In the genomic region with DNA sequence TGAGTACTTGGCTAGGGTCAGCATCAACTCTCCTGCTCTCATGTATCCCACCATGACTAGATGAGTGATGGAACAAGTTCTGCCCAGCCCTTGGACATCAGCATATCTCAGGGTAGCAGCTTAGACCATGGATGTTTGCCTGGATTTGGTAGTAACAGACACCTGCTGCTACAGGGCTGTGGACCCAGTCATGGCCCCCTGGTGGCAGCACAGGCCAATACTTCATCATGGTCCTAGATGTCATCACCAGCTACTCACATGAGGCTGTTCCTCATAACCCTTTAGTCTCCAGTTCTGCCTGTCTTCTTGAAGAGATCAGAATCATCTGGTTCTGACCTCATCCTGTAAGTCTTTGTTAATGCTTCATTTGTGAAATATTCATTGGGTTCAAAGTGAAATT, we compare ENCODE assay signal across 16 mouse cellular contexts.
DNase-seq lines count a peak whose midpoint lies in the region; ATAC-seq and TF ChIP-seq lines count a peak whose summit lies in the region.
"Had no signal": no experiment of that assay in that cellular context is flagged by ENCODE, and none has a peak within 500 bp of the region (broad histone marks: within the 10 kb centered on the region; RNA-seq: fewer than 3 reads in every experiment).

No protein-coding gene starts in this region.

- in situ Hi-C loops in ES-E14 (cut with MboI; ENCODE audit: low sequenced_read_pairs in 2 of 2, unreplicated experiment in 2 of 2) = no loop called here

- H3K4me1 ChIP-seq in megakaryocyte, embryonic 14.5 days = no peaks in the 10 kb centered on the region
- no peaks in the 10 kb centered on the region for H3K4me1 ChIP-seq in ES-E14 (ENCODE audit: control insufficient read depth in 2 of 2, insufficient read depth in 2 of 2, low read length in 2 of 2, poor library complexity in 1 of 2)
- H3K4me1 ChIP-seq: forebrain, embryonic 12.5 days; hindbrain, embryonic 12.5 days had no signal

- H3K9ac ChIP-seq in ES-E14 (ENCODE audit: insufficient read depth, low read depth, low read length, poor library complexity, severe bottlenecking) = no peak overlapping the region
- H3K9ac ChIP-seq: forebrain, embryonic 12.5 days; hindbrain, embryonic 12.5 days; lung, embryonic 14.5 days had no signal

- ATAC-seq in megakaryocyte, adult 5-6 weeks (ENCODE audit: poor library complexity, severe bottlenecking) = no peak
- ATAC-seq: inflammation-experienced regulatory T-cells, adult 6 months had no signal

- no peaks in the 10 kb centered on the region for H3K27me3 ChIP-seq in megakaryocyte, embryonic 14.5 days (replicated peaks)
- H3K27me3 ChIP-seq: forebrain, embryonic 12.5 days; hindbrain, embryonic 12.5 days had no signal

- no peak overlapping the region for H3K27ac ChIP-seq in ES-E14 (ENCODE audit: insufficient read depth, low read depth, low read length, poor library complexity, severe bottlenecking)
- H3K27ac ChIP-seq: forebrain, embryonic 12.5 days; heart, adult 2 months; hindbrain, embryonic 12.5 days had no signal

- H3K4me3 ChIP-seq in megakaryocyte, embryonic 14.5 days (replicated peaks) = peak overlapping the region; percentile 21
- no peak overlapping the region for H3K4me3 ChIP-seq in ES-E14 (ENCODE audit: insufficient read depth in 1 of 2, low read depth in 1 of 2, low read length in 2 of 2, poor library complexity in 1 of 2, severe bottlenecking in 1 of 2)
- H3K4me3 ChIP-seq: forebrain, embryonic 12.5 days; heart, adult 2 months; hindbrain, embryonic 12.5 days had no signal

- DNase-seq in kidney, adult 9 months = peak; percentile 1
- DNase-seq in kidney, postnatal 14 days = no peak
- peak; percentile 0 for DNase-seq in ES-E14 (ENCODE audit: low read depth, low spot score)
- peak; percentile 57 for DNase-seq in spleen, postnatal 36 days (ENCODE audit: low spot score in 2 of 2)
- DNase-seq in cerebellum, adult 9-10 months = no peak
- DNase-seq in layer of hippocampus, adult 9-11 months = no peak
- DNase-seq: gastrocnemius, postnatal 14 days; heart, adult 2 months; lung, embryonic 14.5 days; right cerebral cortex, postnatal 25 days; thymus, postnatal 25 days had no signal

- no peaks in the 10 kb centered on the region for H3K36me3 ChIP-seq in megakaryocyte, embryonic 14.5 days (replicated peaks; ENCODE audit: low read length)
- H3K36me3 ChIP-seq in ES-E14 (ENCODE audit: control insufficient read depth, insufficient read depth, low read length, poor library complexity, severe bottlenecking) = no peaks in the 10 kb centered on the region
- H3K36me3 ChIP-seq: forebrain, embryonic 12.5 days; hindbrain, embryonic 12.5 days had no signal

- H3K9me3 ChIP-seq in megakaryocyte, embryonic 14.5 days = peaks cover 6% of the 10 kb centered on the region; the same call in 1 of the 2 replicates
- no peaks in the 10 kb centered on the region for H3K9me3 ChIP-seq in ES-E14 (ENCODE audit: control insufficient read depth, insufficient read depth, low read depth, low read length)
- H3K9me3 ChIP-seq: forebrain, embryonic 12.5 days; hindbrain, embryonic 12.5 days had no signal

TF ChIP-seq in ES-E14, 5 proteins besides CTCF, POLR2A, EP300 and RAD21:
- TF ChIP-seq ZC3H11A (IDR thresholded peaks at IDR 0.05; ENCODE audit: borderline replicate concordance, low read depth, low read length) = no peak
TF ChIP-seq in ES-E14: peak in this region for 0.

Comparison
In these comparisons a context has a peak if more than half of its experiments do, and no peak if none do; other contexts are left out.
1. DNase-seq: peak in kidney, adult 9 months (single experiment), ES-E14 (single experiment) and spleen, postnatal 36 days (2 of 2); none in kidney, postnatal 14 days (single experiment), cerebellum, adult 9-10 months (single experiment) and layer of hippocampus, adult 9-11 months (single experiment).